Mouse (Mus musculus): Measurements from ENCODE around the gene Lmo7. TPM values are rescaled to one million over a fixed set of nuclear protein-coding genes. Genes with fewer than 3 reads are reported as not detected.

Gene Lmo7
- polyA plus RNA-seq, 1 experiment: 0.79 TPM

DNA sequence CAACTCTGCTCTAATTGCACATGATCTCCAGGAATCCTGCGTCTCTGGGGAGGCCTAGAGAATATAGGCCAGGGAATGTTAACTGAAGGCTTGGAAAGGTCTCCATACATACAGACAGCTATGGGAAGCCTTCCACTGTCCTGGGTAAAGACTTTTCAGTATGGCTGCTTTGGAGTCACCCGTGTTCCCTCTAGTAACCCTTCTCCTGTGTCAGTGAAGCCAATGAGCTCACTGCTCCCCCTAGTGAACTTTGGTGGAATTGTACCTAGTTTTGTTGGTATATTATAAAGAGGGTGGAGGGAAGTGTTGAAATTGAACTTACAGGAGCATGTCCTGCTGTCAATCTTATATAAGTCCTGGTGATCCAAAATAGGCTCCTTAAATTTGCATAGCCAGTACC, 219.4 kb downstream of the Lmo7 start:
- TF ChIP-seq POLR2A (IDR thresholded peaks at IDR 0.05; ENCODE audit: low read depth, low read length): no peak
- TF ChIP-seq CTCF (IDR thresholded peaks at IDR 0.05; ENCODE audit: extremely low read depth, insufficient read depth, insufficient read length, insufficient replicate concordance): peak; percentile 10; the same call in 1 of the 2 replicates
- Histone ChIP-seq H3K27ac (ENCODE audit: insufficient read depth, low read length) (no peak overlapping the region), H3K4me1 (ENCODE audit: control insufficient read depth, insufficient read depth, insufficient read length) (no peaks in the 10 kb centered on the region), H3K27me3 (ENCODE audit: control insufficient read depth, insufficient read depth, low read length) (no peaks in the 10 kb centered on the region), H3K36me3 (ENCODE audit: control insufficient read depth, insufficient read depth, low read length) (no peaks in the 10 kb centered on the region), H3K4me3 (ENCODE audit: extremely low read depth, insufficient read depth, insufficient read length) (no peak overlapping the region)
- 51% methylated on average over 2 of the region's 2 CpGs for WGBS
- no peak for DNase-seq (ENCODE audit: low read depth in 1 of 2, low spot score in 2 of 2)

DNA sequence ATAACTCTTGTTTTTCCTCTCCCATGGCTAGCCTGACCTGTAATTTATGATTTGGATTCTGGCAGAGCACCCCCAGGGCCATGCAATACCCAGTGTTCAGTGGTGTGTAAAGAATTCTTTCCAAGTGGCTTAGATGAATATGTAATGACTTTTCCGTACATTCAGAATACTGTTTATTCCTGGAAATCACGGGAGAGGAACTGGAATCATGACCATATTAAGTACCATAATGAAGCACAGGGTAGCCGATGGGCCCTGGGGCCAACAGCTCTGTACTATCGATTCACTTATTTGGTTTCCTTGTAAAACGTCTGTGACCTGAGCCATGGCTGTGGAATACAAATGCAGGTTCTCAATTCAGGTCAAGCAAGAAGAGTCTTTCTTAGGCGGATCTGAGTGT, 221.3 kb downstream of the Lmo7 start:
- Histone ChIP-seq H3K27ac (ENCODE audit: insufficient read depth, low read length) (no peak overlapping the region), H3K36me3 (ENCODE audit: control insufficient read depth, insufficient read depth, low read length) (no peaks in the 10 kb centered on the region), H3K4me1 (ENCODE audit: control insufficient read depth, insufficient read depth, insufficient read length) (no peaks in the 10 kb centered on the region), H3K27me3 (ENCODE audit: control insufficient read depth, insufficient read depth, low read length) (no peaks in the 10 kb centered on the region), H3K4me3 (ENCODE audit: extremely low read depth, insufficient read depth, insufficient read length) (no peak overlapping the region)
- no peak for TF ChIP-seq CTCF (IDR thresholded peaks at IDR 0.05; ENCODE audit: extremely low read depth, insufficient read depth, insufficient read length, insufficient replicate concordance)
- no peak for TF ChIP-seq POLR2A (IDR thresholded peaks at IDR 0.05; ENCODE audit: low read depth, low read length)
- WGBS: 88% methylated on average over 6 of the region's 6 CpGs
- no peak for DNase-seq (ENCODE audit: low read depth in 1 of 2, low spot score in 2 of 2)

- no peak overlapping the region for H3K4me3 ChIP-seq (ENCODE audit: extremely low read depth, insufficient read depth, insufficient read length)
- no peak overlapping the region for H3K27ac ChIP-seq (ENCODE audit: insufficient read depth, low read length)
- TF ChIP-seq CTCF (IDR thresholded peaks at IDR 0.05; ENCODE audit: extremely low read depth, insufficient read depth, insufficient read length, insufficient replicate concordance) (no peak), POLR2A (IDR thresholded peaks at IDR 0.05; ENCODE audit: low read depth, low read length) (no peak)
- no peak for DNase-seq (ENCODE audit: low read depth in 1 of 2, low spot score in 2 of 2)
- no peaks in the 10 kb centered on the region for H3K27me3 ChIP-seq (ENCODE audit: control insufficient read depth, insufficient read depth, low read length)
- H3K36me3 ChIP-seq (ENCODE audit: control insufficient read depth, insufficient read depth, low read length): no peaks in the 10 kb centered on the region
- H3K4me1 ChIP-seq (ENCODE audit: control insufficient read depth, insufficient read depth, insufficient read length): no peaks in the 10 kb centered on the region
- 65% methylated on average over 9 of the region's 9 CpGs for WGBS
Measured at GRCm38 (mm10) chr14:101953793-101954468, 224.2 kb downstream of the Lmo7 start.

GRCm38 (mm10) chr14:101964381-101964780, 234.6 kb downstream of the Lmo7 start:
- TF ChIP-seq CTCF (IDR thresholded peaks at IDR 0.05; ENCODE audit: extremely low read depth, insufficient read depth, insufficient read length, insufficient replicate concordance) (no peak), POLR2A (IDR thresholded peaks at IDR 0.05; ENCODE audit: low read depth, low read length) (no peak)
- H3K4me3 ChIP-seq (ENCODE audit: extremely low read depth, insufficient read depth, insufficient read length): no peak overlapping the region
- WGBS: 85% methylated on average over 6 of the region's 6 CpGs
- no peaks in the 10 kb centered on the region for H3K4me1 ChIP-seq (ENCODE audit: control insufficient read depth, insufficient read depth, insufficient read length)
- no peak overlapping the region for H3K27ac ChIP-seq (ENCODE audit: insufficient read depth, low read length)
- no peaks in the 10 kb centered on the region for H3K36me3 ChIP-seq (ENCODE audit: control insufficient read depth, insufficient read depth, low read length)
- H3K27me3 ChIP-seq (ENCODE audit: control insufficient read depth, insufficient read depth, low read length): no peaks in the 10 kb centered on the region
- DNase-seq (ENCODE audit: low read depth in 1 of 2, low spot score in 2 of 2): no peak

DNA sequence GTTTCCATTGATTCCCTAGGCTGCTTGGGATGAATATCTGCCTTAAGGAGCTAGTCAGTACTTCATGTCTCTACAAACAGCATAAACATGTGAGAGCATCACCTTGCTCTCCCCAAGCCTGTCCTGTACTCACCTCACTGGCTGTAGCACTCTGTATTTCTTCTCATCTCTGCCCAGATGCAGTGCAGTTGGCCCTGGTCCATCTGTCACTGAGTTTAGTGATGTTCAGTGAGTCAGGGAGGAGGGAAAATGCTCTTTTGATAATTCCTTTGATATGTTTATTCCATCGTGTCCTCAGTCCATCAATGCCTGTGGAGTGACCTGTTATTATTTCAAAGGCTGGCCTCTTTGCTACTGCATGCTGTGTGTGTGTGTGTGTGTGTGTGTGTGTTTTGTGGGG, 235.2 kb downstream of the Lmo7 start:
- Histone ChIP-seq H3K4me1 (ENCODE audit: control insufficient read depth, insufficient read depth, insufficient read length) (no peaks in the 10 kb centered on the region), H3K27ac (ENCODE audit: insufficient read depth, low read length) (no peak overlapping the region), H3K4me3 (ENCODE audit: extremely low read depth, insufficient read depth, insufficient read length) (no peak overlapping the region), H3K36me3 (ENCODE audit: control insufficient read depth, insufficient read depth, low read length) (no peaks in the 10 kb centered on the region), H3K27me3 (ENCODE audit: control insufficient read depth, insufficient read depth, low read length) (no peaks in the 10 kb centered on the region)
- no peak for TF ChIP-seq POLR2A (IDR thresholded peaks at IDR 0.05; ENCODE audit: low read depth, low read length)
- TF ChIP-seq CTCF (IDR thresholded peaks at IDR 0.05; ENCODE audit: extremely low read depth, insufficient read depth, insufficient read length, insufficient replicate concordance): no peak
- no peak for DNase-seq (ENCODE audit: low read depth in 1 of 2, low spot score in 2 of 2)
- 83% methylated on average over 1 of the region's 1 CpGs for WGBS

- Histone ChIP-seq H3K36me3 (ENCODE audit: control insufficient read depth, insufficient read depth, low read length) (no peaks in the 10 kb centered on the region), H3K4me3 (ENCODE audit: extremely low read depth, insufficient read depth, insufficient read length) (no peak overlapping the region), H3K27ac (ENCODE audit: insufficient read depth, low read length) (no peak overlapping the region), H3K27me3 (ENCODE audit: control insufficient read depth, insufficient read depth, low read length) (no peaks in the 10 kb centered on the region), H3K4me1 (ENCODE audit: control insufficient read depth, insufficient read depth, insufficient read length) (no peaks in the 10 kb centered on the region)
- WGBS: 81% methylated on average over 1 of the region's 1 CpGs
- DNase-seq (ENCODE audit: low read depth in 1 of 2, low spot score in 2 of 2): no peak
- TF ChIP-seq POLR2A (IDR thresholded peaks at IDR 0.05; ENCODE audit: low read depth, low read length): no peak
- TF ChIP-seq CTCF (IDR thresholded peaks at IDR 0.05; ENCODE audit: extremely low read depth, insufficient read depth, insufficient read length, insufficient replicate concordance): no peak
Measured at GRCm38 (mm10) chr14:101972764-101973163, 243.0 kb downstream of the Lmo7 start.

DNA sequence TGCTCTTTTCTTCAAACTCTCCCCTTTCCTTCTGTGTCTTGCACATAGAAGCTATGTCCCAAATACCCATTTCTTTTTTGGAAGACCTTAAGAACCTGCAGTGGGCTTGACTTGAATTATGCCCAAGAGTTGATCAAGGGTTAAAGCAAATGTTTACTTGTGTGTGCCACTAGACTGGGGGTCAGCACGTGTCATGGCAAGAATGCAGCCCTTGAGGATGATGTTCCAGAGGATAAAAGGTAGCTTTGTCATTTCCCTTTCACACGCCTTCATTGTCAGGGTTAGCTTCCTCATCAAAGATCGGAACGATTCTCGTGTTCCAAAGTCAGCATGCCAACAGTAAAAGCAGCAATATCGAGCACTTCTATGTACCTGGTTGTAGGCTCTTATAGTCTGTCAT, 243.4 kb downstream of the Lmo7 start:
- no peak overlapping the region for H3K27ac ChIP-seq (ENCODE audit: insufficient read depth, low read length)
- H3K36me3 ChIP-seq (ENCODE audit: control insufficient read depth, insufficient read depth, low read length): no peaks in the 10 kb centered on the region
- H3K4me1 ChIP-seq (ENCODE audit: control insufficient read depth, insufficient read depth, insufficient read length): no peaks in the 10 kb centered on the region
- H3K4me3 ChIP-seq (ENCODE audit: extremely low read depth, insufficient read depth, insufficient read length): no peak overlapping the region
- DNase-seq (ENCODE audit: low read depth in 1 of 2, low spot score in 2 of 2): no peak
- 75% methylated on average over 6 of the region's 6 CpGs for WGBS
- no peaks in the 10 kb centered on the region for H3K27me3 ChIP-seq (ENCODE audit: control insufficient read depth, insufficient read depth, low read length)
- no peak for TF ChIP-seq POLR2A (IDR thresholded peaks at IDR 0.05; ENCODE audit: low read depth, low read length)
- TF ChIP-seq CTCF (IDR thresholded peaks at IDR 0.05; ENCODE audit: extremely low read depth, insufficient read depth, insufficient read length, insufficient replicate concordance): no peak

Data from spleen, adult 2 months (tissue).